Mouse (Mus musculus) kidney, adult 2 months (tissue): ENCODE measurements around the gene Nup210.

Source experiments
- CTCF ChIP-seq: fragments of 200-500 bp; conservative IDR thresholded peaks from 2 replicates; pipeline ENCODE4 v1.5.1; 2011; ENCODE audit warnings: low read depth, mild to moderate bottlenecking, control low read depth, low read length, moderate library complexity, mixed read lengths; ENCODE audit not compliant: insufficient read depth, insufficient read length
- POLR2A ChIP-seq: fragments of 200-500 bp; IDR thresholded peaks from one replicate; pipeline ENCODE4 v1.6.1; 2011; ENCODE audit warnings: low read depth, low read length, control low read depth

DNA sequence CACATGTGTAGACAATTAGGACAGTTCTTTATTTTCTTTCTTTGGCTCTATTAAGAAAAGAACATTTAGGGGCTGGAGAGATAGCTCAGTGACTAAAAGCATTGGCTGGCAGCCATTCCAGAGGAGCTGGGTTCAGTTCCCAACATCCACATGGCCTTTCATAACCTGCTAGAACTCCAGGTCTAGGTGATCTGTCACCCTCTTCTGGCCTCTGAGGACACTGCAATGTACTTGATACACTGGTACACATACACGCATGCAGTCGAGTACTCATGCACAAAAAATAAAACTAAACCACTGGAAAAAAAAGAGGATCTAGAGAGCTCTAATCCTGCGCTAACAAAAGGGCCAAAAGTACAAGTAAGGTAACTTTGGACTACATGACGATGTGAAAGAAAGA, 64.1 kb downstream of the Nup210 start:
- TF ChIP-seq CTCF (no peak), POLR2A (no peak)
